Mouse (Mus musculus) liver, adult 2 months (tissue): ENCODE data around the gene Mpp3. TPM values are rescaled to one million over a fixed set of nuclear protein-coding genes. Genes with fewer than 3 reads are reported as not detected.

Experiments used
- DNase-seq: peaks from one replicate; pipeline ENCODE4 v3.0.0-alpha.2; 2011; ENCODE audit warnings: low read depth, low spot score; ENCODE audit errors: extremely low read depth
- H3K27ac ChIP-seq: fragments of 200-500 bp; replicated peaks from 2 replicates; pipeline ENCODE4 v1.5.1; 2012; ENCODE audit warnings: low read depth, mild to moderate bottlenecking, control low read depth, inconsistent platforms, low read length; ENCODE audit not compliant: insufficient read depth
- H3K27me3 ChIP-seq: fragments of 200-500 bp; 2 replicates; pipeline ENCODE4 v1.6.1; 2012; ENCODE audit warnings: mild to moderate bottlenecking, moderate library complexity, low read length, inconsistent platforms; ENCODE audit not compliant: control insufficient read depth, insufficient read depth
- H3K36me3 ChIP-seq: fragments of 200-500 bp; 2 replicates; pipeline ENCODE4 v1.6.1; 2012; ENCODE audit warnings: low read length, inconsistent platforms; ENCODE audit not compliant: control insufficient read depth, insufficient read depth
- H3K4me1 ChIP-seq: fragments of 200-500 bp; 2 replicates; pipeline ENCODE4 v1.6.1; 2011; ENCODE audit warnings: low read length; ENCODE audit not compliant: control insufficient read depth, insufficient read depth
- H3K4me3 ChIP-seq: fragments of 200-500 bp; 2 replicates; pipeline ENCODE4 v1.5.1; 2011; ENCODE audit warnings: low read depth, mild to moderate bottlenecking, control low read depth, low read length, moderate library complexity; ENCODE audit not compliant: insufficient read depth
- H3K79me2 ChIP-seq: fragments of 200-500 bp; 2 replicates; pipeline ENCODE4 v1.6.1; 2012; ENCODE audit warnings: inconsistent platforms, mild to moderate bottlenecking, low read length, moderate library complexity; ENCODE audit not compliant: control insufficient read depth, insufficient read depth
- H3K9ac ChIP-seq: fragments of 200-500 bp; 2 replicates; pipeline ENCODE4 v1.6.1; 2012; ENCODE audit warnings: low read depth, mild to moderate bottlenecking, control low read depth, inconsistent platforms, low read length
- CTCF ChIP-seq: fragments of 200-500 bp; IDR thresholded peaks from 2 replicates; pipeline ENCODE4 v1.5.1; 2011; ENCODE audit warnings: low read depth, low read length, control low read depth
- POLR2A ChIP-seq: fragments of 200-500 bp; IDR thresholded peaks from 2 replicates; pipeline ENCODE4 v1.6.1; 2011; ENCODE audit warnings: low read length, control low read depth; ENCODE audit not compliant: insufficient read depth; ENCODE audit errors: extremely low read depth
- WGBS: fragments of 180-500 bp; shearing (Covaris S2); methylation state at CpG from one replicate; pipeline ENCODE4 v1.1.7; 2018; 5-methylcytosine and 5-hydroxymethylcytosine counted together
- polyA plus RNA-seq: library from polyadenylated mRNA; depleted of rRNA; stranded (reverse); fragments of >200 nt; gene quantifications from 2 replicates; pipeline ENCODE4 v1.2.3, GENCODE M21; 2012
- total RNA-seq: library from RNA; depleted of rRNA; stranded (reverse); fragments of >200 nt; gene quantifications from 2 replicates; pipeline ENCODE4 v1.2.3, GENCODE M21; 2014

Gene Mpp3
- total and polyA plus RNA-seq, 2 experiments = 0.06 to 0.28 TPM

GRCm38 (mm10) chr11:102015472-102015871 is 12.8 kb downstream of the Mpp3 start:
- H3K79me2 ChIP-seq = no peaks in the 10 kb centered on the region
- DNase-seq = no peak
- 83% methylated on average over 6 of the region's 6 CpGs for WGBS
- no peak overlapping the region for H3K27ac ChIP-seq
- H3K4me1 ChIP-seq = no peaks in the 10 kb centered on the region
- no peak overlapping the region for H3K9ac ChIP-seq
- no peaks in the 10 kb centered on the region for H3K27me3 ChIP-seq
- no peaks in the 10 kb centered on the region for H3K36me3 ChIP-seq
- TF ChIP-seq POLR2A = no peak
- TF ChIP-seq CTCF = no peak
- H3K4me3 ChIP-seq = no peak overlapping the region

- Histone ChIP-seq H3K27ac (no peak overlapping the region), H3K9ac (no peak overlapping the region), H3K27me3 (no peaks in the 10 kb centered on the region), H3K79me2 (no peaks in the 10 kb centered on the region), H3K36me3 (no peaks in the 10 kb centered on the region), H3K4me1 (0 out of 2 replicates have a peak, but pooled peaks cover 1% of the 10 kb centered on the region), H3K4me3 (no peak overlapping the region)
- no peak for DNase-seq
- peak; percentile 23; the same call in 1 of the 2 replicates for TF ChIP-seq CTCF
- TF ChIP-seq POLR2A = no peak
- 61% methylated on average over 8 of the region's 8 CpGs for WGBS
Measured at GRCm38 (mm10) chr11:102013201-102013600, 15.1 kb downstream of the Mpp3 start.

- TF ChIP-seq POLR2A (no peak), CTCF (no peak)
- Histone ChIP-seq H3K27me3 (no peaks in the 10 kb centered on the region), H3K27ac (no peak overlapping the region), H3K9ac (no peak overlapping the region), H3K79me2 (no peaks in the 10 kb centered on the region), H3K4me1 (0 out of 2 replicates have a peak, but pooled peaks cover 1% of the 10 kb centered on the region), H3K4me3 (no peak overlapping the region), H3K36me3 (no peaks in the 10 kb centered on the region)
- WGBS = 91% methylated on average over 8 of the region's 8 CpGs
- DNase-seq = no peak
Measured at GRCm38 (mm10) chr11:102011510-102011909, 16.8 kb downstream of the Mpp3 start.

GRCm38 (mm10) chr11:102010140-102010539 is 18.1 kb downstream of the Mpp3 start:
- Histone ChIP-seq H3K79me2 (no peaks in the 10 kb centered on the region), H3K4me3 (no peak overlapping the region), H3K4me1 (peaks cover 5% of the 10 kb centered on the region; the same call in 1 of the 2 replicates), H3K27ac (no peak overlapping the region), H3K27me3 (no peaks in the 10 kb centered on the region), H3K36me3 (no peaks in the 10 kb centered on the region), H3K9ac (no peak overlapping the region)
- TF ChIP-seq POLR2A = no peak
- no peak for TF ChIP-seq CTCF
- 92% methylated on average over 13 of the region's 13 CpGs for WGBS
- DNase-seq = no peak

GRCm38 (mm10) chr11:102008954-102009637 is 19.2 kb downstream of the Mpp3 start:
- DNase-seq = no peak
- no peaks in the 10 kb centered on the region for H3K36me3 ChIP-seq
- no peak overlapping the region for H3K9ac ChIP-seq
- H3K27ac ChIP-seq = no peak overlapping the region
- no peak for TF ChIP-seq CTCF
- TF ChIP-seq POLR2A = no peak
- no peaks in the 10 kb centered on the region for H3K27me3 ChIP-seq
- peaks cover 5% of the 10 kb centered on the region; the same call in 1 of the 2 replicates for H3K4me1 ChIP-seq
- no peaks in the 10 kb centered on the region for H3K79me2 ChIP-seq
- H3K4me3 ChIP-seq = no peak overlapping the region
- 76% methylated on average over 15 of the region's 15 CpGs for WGBS

- Histone ChIP-seq H3K27me3 (no peaks in the 10 kb centered on the region), H3K27ac (no peak overlapping the region), H3K4me3 (no peak overlapping the region), H3K36me3 (no peaks in the 10 kb centered on the region), H3K4me1 (peaks cover 5% of the 10 kb centered on the region; the same call in 1 of the 2 replicates), H3K9ac (no peak overlapping the region), H3K79me2 (no peaks in the 10 kb centered on the region)
- WGBS = 93% methylated on average over 8 of the region's 8 CpGs
- TF ChIP-seq CTCF (no peak), POLR2A (no peak)
- no peak for DNase-seq
Measured at GRCm38 (mm10) chr11:102008372-102008771, 19.9 kb downstream of the Mpp3 start.
